Mouse (Mus musculus): ENCODE data around the gene Scube3. TPM values are rescaled to one million over a fixed set of nuclear protein-coding genes. Genes with fewer than 3 reads are reported as not detected.

The Scube3 gene
- polyA plus RNA-seq, 1 experiment from 2014 or later, result 5.2 TPM

DNA sequence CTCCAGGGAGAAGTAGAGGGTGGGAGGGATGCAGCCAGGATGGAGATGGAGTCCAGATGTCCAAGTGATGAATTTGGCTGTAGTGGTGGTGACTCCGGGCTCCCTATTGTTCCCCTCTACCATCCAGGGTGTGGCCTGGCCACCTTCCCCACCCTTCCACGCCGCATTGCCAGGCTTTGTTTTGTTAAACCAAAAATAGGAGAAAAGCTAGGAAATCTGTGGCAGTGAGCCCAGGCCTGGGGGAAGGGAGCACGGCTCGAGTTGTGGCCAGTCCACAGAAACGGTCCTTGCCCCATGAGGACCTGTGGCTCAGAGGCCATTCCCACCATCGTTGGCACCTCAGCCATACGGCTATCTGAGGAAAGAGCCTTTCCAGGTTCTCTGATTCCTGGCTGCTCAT is 13.0 kb downstream of the Scube3 start:
- Histone ChIP-seq H3K4me1 (replicated peaks) (peaks cover 25% of the 10 kb centered on the region), H3K9ac (no peak overlapping the region), H3K36me3 (peaks cover 40% of the 10 kb centered on the region), H3K27ac (replicated peaks) (no peak overlapping the region), H3K4me3 (no peak overlapping the region), H3K27me3 (no peaks in the 10 kb centered on the region), H3K4me2 (no peak overlapping the region), H3K9me3 (no peaks in the 10 kb centered on the region)
- ATAC-seq (ENCODE audit: low read depth), result no peak
- WGBS, result 87% methylated on average over 8 of the region's 8 CpGs

GRCm38 (mm10) chr17:28160361-28160760 is 18.4 kb downstream of the Scube3 start:
- 39% methylated on average over 10 of the region's 10 CpGs for WGBS
- H3K36me3 ChIP-seq, result peaks cover 58% of the 10 kb centered on the region

GRCm38 (mm10) chr17:28161310-28161881 is 19.5 kb downstream of the Scube3 start:
- no peak overlapping the region for H3K27ac ChIP-seq (replicated peaks)
- H3K36me3 ChIP-seq, result peaks cover 58% of the 10 kb centered on the region
- no peak overlapping the region for H3K4me2 ChIP-seq
- no peaks in the 10 kb centered on the region for H3K27me3 ChIP-seq
- H3K9ac ChIP-seq, result 0 out of 2 replicates have a peak overlapping the region, but pooled peaks have one; percentile 22
- H3K4me1 ChIP-seq (replicated peaks), result peaks cover 32% of the 10 kb centered on the region
- ATAC-seq (ENCODE audit: low read depth), result no peak
- no peaks in the 10 kb centered on the region for H3K9me3 ChIP-seq
- 25% methylated on average over 11 of the region's 11 CpGs for WGBS
- no peak overlapping the region for H3K4me3 ChIP-seq

More at GRCm38 (mm10) chr17:28160361-28160760, 18.4 kb downstream of the Scube3 start:
- no peaks in the 10 kb centered on the region for H3K27me3 ChIP-seq
- ATAC-seq (ENCODE audit: low read depth), result no peak
- H3K4me2 ChIP-seq, result no peak overlapping the region
- H3K4me3 ChIP-seq, result no peak overlapping the region
- H3K27ac ChIP-seq (replicated peaks), result no peak overlapping the region
- peaks cover 37% of the 10 kb centered on the region for H3K4me1 ChIP-seq (replicated peaks)
- H3K9ac ChIP-seq, result no peak overlapping the region
- no peaks in the 10 kb centered on the region for H3K9me3 ChIP-seq

GRCm38 (mm10) chr17:28163666-28164065 is 21.7 kb downstream of the Scube3 start:
- H3K27ac ChIP-seq (replicated peaks), result no peak overlapping the region
- WGBS, result 9% methylated on average over 6 of the region's 6 CpGs
- H3K36me3 ChIP-seq, result peaks cover 66% of the 10 kb centered on the region
- no peak overlapping the region for H3K4me3 ChIP-seq
- no peaks in the 10 kb centered on the region for H3K9me3 ChIP-seq
- H3K4me1 ChIP-seq (replicated peaks), result peaks cover 15% of the 10 kb centered on the region
- H3K4me2 ChIP-seq, result no peak overlapping the region
- peak; percentile 15; the same call in 1 of the 2 replicates for ATAC-seq (ENCODE audit: low read depth)
- no peak overlapping the region for H3K9ac ChIP-seq
- no peaks in the 10 kb centered on the region for H3K27me3 ChIP-seq

- Histone ChIP-seq H3K27me3 (no peaks in the 10 kb centered on the region), H3K27ac (replicated peaks) (no peak overlapping the region), H3K4me1 (replicated peaks) (peaks cover 25% of the 10 kb centered on the region), H3K9me3 (no peaks in the 10 kb centered on the region), H3K9ac (no peak overlapping the region), H3K36me3 (peaks cover 63% of the 10 kb centered on the region), H3K4me2 (no peak overlapping the region), H3K4me3 (no peak overlapping the region)
- 78% methylated on average over 6 of the region's 6 CpGs for WGBS
- ATAC-seq (ENCODE audit: low read depth), result no peak
Measured at GRCm38 (mm10) chr17:28170460-28171305, 28.7 kb downstream of the Scube3 start.

- H3K27ac ChIP-seq (replicated peaks), result no peak overlapping the region
- peaks cover 43% of the 10 kb centered on the region for H3K36me3 ChIP-seq
- H3K4me3 ChIP-seq, result no peak overlapping the region
- peaks cover 36% of the 10 kb centered on the region for H3K4me1 ChIP-seq (replicated peaks)
- peak overlapping the region; percentile 45; the same call in 1 of the 2 replicates for H3K9ac ChIP-seq
- no peak for ATAC-seq (ENCODE audit: low read depth)
- no peak overlapping the region for H3K4me2 ChIP-seq
- H3K9me3 ChIP-seq, result no peaks in the 10 kb centered on the region
- 71% methylated on average over 9 of the region's 9 CpGs for WGBS
- no peaks in the 10 kb centered on the region for H3K27me3 ChIP-seq
Measured at GRCm38 (mm10) chr17:28172690-28173089, 30.7 kb downstream of the Scube3 start.

DNA sequence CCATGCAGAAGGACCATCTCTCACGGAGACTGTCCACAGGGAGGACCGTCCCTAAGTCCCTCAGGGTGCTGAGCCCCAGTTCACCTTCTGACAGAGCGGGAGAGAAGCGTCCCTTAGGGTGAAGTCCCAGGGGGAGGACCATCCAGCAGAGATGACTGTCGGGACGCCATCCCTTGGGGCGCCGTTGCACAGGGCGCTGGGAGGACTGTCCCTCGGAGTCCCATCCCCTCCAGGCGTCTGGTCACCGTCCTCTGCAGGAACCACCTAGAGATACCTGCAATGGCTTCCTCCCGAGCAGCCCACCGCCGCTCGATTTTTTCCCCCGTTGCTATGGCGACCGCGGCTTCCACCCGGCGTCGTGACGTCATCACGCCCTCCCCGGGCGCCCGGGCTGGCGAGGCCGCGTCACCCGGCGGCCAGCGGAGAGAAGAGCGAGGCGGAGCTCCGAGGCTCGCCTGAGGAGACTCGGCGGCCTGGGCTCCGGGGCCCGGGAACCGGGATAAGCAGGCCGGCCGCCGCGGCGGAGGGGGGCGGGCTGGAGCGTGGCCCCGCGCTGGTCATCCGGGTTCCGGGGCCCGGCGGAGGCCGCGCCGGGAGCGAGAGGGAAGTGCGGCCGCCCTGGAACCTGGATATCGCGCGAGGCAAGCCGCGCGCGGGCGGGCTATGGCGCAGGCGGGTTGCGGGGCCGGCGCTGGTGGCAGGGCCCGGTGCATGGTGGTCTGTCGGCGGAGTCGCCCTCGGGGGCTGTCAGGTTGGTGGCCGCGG is 35.0 kb downstream of the Scube3 start, which contains the start of gene Zfp523:
TSS of gene Zfp523 (plus strand) at position 355 of the 765 bp plus-strand sequence.
- Histone ChIP-seq H3K4me3 (peak within 1 kb of the TSS; percentile 78), H3K4me2 (peak within 1 kb of the TSS; percentile 87), H3K4me1 (replicated peaks) (peaks cover 73% of the 10 kb centered on the region), H3K27me3 (no peaks in the 10 kb centered on the region), H3K9ac (peak within 1 kb of the TSS; percentile 94), H3K9me3 (no peaks in the 10 kb centered on the region), H3K27ac (replicated peaks) (peak within 1 kb of the TSS; percentile 94), H3K36me3 (peaks cover 10% of the 10 kb centered on the region)
- peak; percentile 83 for ATAC-seq (ENCODE audit: low read depth)
- under 1% methylated on average over 67 of the region's 82 CpGs for WGBS

DNA sequence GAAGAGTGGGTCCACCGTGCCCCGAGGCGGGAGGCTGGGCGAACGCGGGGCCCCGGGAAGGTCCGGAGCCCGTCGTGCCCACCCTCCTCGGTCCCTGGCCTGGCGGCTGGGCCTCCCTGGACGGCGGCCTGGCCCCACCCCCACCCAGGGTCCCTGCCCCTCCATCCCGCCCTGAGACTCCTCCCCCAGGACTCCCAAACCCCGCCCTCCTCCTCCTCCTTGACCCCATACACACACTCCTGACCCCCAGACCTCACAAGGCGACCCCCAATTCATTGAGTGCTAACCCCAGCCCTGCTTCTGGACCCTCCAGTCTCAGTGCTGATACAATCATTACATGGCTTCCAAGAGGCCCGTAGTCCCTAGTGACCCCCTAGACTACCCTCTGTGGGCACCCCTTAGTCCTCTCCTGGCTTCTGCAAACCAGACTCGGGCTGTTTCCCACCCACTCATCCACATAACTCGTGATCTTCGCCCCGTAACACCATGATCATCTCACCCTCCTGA is 35.7 kb downstream of the Scube3 start:
- Histone ChIP-seq H3K36me3 (peaks cover 7% of the 10 kb centered on the region), H3K4me1 (replicated peaks) (peaks cover 73% of the 10 kb centered on the region), H3K27ac (replicated peaks) (peak overlapping the region; percentile 94), H3K4me3 (peak overlapping the region; percentile 78), H3K9me3 (no peaks in the 10 kb centered on the region), H3K27me3 (no peaks in the 10 kb centered on the region), H3K4me2 (peak overlapping the region; percentile 87), H3K9ac (peak overlapping the region; percentile 94)
- ATAC-seq (ENCODE audit: low read depth), result peak; percentile 25
- 7% methylated on average over 21 of the region's 22 CpGs for WGBS

DNA sequence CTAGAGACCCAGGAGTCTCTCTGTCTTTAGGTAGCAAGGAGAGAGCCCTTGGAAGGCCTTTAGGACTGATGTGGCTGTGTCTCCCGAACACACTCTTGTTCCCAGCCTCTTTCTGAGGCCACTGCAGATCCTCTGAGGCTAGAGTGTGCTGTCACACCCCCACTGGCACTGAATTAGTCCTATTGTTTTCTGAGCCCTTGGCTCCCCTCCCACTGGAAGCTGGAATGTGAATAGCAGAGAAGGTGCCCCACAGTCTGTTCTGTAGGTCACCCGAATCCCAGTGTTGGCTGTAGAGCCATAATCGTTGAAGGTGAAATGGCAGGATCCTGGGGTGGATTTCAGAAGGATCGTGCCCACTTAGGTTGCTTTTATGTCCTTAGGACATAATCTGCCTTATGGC is 38.4 kb downstream of the Scube3 start:
- H3K4me1 ChIP-seq (replicated peaks), result peaks cover 67% of the 10 kb centered on the region
- ATAC-seq (ENCODE audit: low read depth), result no peak
- H3K9me3 ChIP-seq, result no peaks in the 10 kb centered on the region
- no peak overlapping the region; the same call in 1 of the 2 replicates for H3K4me2 ChIP-seq
- no peak overlapping the region for H3K27ac ChIP-seq (replicated peaks)
- no peaks in the 10 kb centered on the region for H3K27me3 ChIP-seq
- no peak overlapping the region for H3K4me3 ChIP-seq
- H3K36me3 ChIP-seq, result peaks cover 13% of the 10 kb centered on the region
- peak overlapping the region; percentile 22; the same call in 1 of the 2 replicates for H3K9ac ChIP-seq
- WGBS, result 29% methylated on average over 4 of the region's 4 CpGs

DNA sequence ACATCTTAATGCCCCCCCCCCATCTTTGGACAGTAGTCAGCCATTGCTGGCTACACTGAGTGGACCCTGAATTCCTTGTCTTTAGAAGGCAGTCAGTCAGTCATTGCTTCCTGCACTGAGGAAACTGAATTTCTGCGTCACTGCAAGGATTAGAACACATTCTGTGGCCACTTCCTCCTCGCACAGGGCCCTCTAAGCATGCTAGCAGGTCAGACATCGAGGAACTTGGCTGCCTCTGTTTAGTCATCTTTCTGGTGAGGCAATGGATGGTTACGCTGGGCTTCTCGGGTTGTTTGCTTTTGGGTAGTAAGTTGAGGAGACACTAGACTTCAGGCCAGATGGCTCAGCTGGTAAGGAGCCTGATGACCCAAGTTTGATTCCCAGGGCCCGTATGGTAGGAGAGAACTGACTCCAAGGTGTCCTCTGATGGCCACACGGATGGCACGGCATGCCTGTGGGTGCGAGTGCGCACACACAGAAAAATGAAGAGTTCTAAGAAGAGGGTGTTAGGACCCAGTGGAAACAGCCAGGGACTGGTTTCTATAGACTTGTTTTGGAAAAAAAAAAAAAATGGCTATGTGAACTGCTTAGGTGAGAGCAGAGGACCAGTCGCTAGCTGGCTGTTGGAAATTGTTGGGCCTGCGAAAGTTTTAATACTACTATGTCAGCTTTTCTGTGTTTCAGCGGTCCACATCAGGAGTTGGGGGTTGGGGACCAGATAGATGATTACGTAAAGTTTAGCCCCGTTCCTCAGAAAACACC is 39.0 kb downstream of the Scube3 start:
- no peak overlapping the region for H3K4me3 ChIP-seq
- peaks cover 62% of the 10 kb centered on the region for H3K4me1 ChIP-seq (replicated peaks)
- no peaks in the 10 kb centered on the region for H3K9me3 ChIP-seq
- no peak overlapping the region for H3K9ac ChIP-seq
- no peak for ATAC-seq (ENCODE audit: low read depth)
- no peaks in the 10 kb centered on the region for H3K27me3 ChIP-seq
- WGBS, result 83% methylated on average over 15 of the region's 15 CpGs
- H3K36me3 ChIP-seq, result peaks cover 13% of the 10 kb centered on the region
- H3K4me2 ChIP-seq, result no peak overlapping the region
- H3K27ac ChIP-seq (replicated peaks), result no peak overlapping the region

- no peak for ATAC-seq (ENCODE audit: low read depth)
- Histone ChIP-seq H3K27ac (replicated peaks) (no peak overlapping the region), H3K27me3 (no peaks in the 10 kb centered on the region), H3K4me1 (replicated peaks) (peaks cover 32% of the 10 kb centered on the region), H3K9me3 (no peaks in the 10 kb centered on the region), H3K4me3 (no peak overlapping the region), H3K9ac (no peak overlapping the region), H3K4me2 (no peak overlapping the region), H3K36me3 (peaks cover 13% of the 10 kb centered on the region)
- WGBS, result 87% methylated on average over 7 of the region's 7 CpGs
Measured at GRCm38 (mm10) chr17:28184971-28185638, 43.2 kb downstream of the Scube3 start.

Measured in neural tube, embryonic 13.5 days (tissue).